Mouse (Mus musculus) cerebellum, adult 2 months (tissue): ENCODE results near the gene Rab25.

ENCODE experiments used
- CTCF ChIP-seq: fragments of 200-500 bp; IDR thresholded peaks from 2 replicates; pipeline ENCODE4 v1.5.1; 2011; ENCODE audit warnings: low read depth, mild to moderate bottlenecking, control low read depth, low read length, moderate library complexity, borderline replicate concordance; ENCODE audit not compliant: insufficient read depth
- POLR2A ChIP-seq: fragments of 200-500 bp; IDR thresholded peaks from 2 replicates; pipeline ENCODE4 v1.6.1; 2011; ENCODE audit warnings: low read length, control low read depth, borderline replicate concordance; ENCODE audit not compliant: insufficient read depth

DNA sequence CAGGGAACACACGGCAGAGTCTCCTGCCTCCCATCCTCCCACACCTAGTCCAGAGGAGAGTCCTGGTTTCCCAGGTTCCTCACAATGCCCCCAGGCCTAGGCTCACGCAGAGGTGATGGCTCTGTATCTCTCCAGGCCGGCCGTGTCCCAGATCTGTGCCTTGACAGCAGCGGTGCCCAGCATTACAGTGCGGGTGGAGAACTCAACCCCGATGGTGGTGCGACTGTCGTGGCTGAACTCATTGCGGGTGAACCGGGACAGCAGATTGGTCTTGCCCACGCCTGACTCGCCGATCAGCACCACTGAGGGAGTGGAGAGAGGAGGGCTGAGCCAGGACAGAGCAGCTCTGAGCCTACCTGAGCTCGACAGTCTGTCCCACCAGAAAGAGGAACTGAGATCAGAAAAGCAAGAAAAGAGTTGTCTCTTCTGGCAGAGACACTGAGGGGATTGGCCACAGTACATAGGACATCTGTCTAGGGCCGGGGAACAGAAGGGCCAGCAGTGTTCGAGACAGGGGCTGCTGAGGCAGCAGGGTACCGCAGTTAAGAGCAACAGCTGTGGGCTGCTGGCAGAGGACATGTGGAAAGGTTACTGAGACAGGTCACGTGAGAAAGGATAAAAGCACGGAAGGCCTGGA is 3.0 kb downstream of the Rab25 start:
- TF ChIP-seq CTCF: no peak
- TF ChIP-seq POLR2A: no peak
